Mouse (Mus musculus): ENCODE measurements at regions not wholly inside any gene's neighbourhood (a gene's known extent, or its start where the extent isn't known, plus 50 kb on each side); places are given as distances from the start of the nearest gene placed in this dataset. TPM values are rescaled to one million over a fixed set of nuclear protein-coding genes. Genes with fewer than 3 reads are reported as not detected.
"Not testable (repeated sequence)": the region's sequence is repeated elsewhere in the genome, so short reads cannot be mapped to it uniquely, and the experiment has no call there.

- Histone ChIP-seq H3K4me3 (ENCODE audit: low read depth, low read length) (no peak overlapping the region), H3K27ac (ENCODE audit: low read depth) (no peak overlapping the region), H3K4me1 (ENCODE audit: insufficient read depth) (no peaks in the 10 kb centered on the region), H3K4me2 (no peak overlapping the region), H3K36me3 (ENCODE audit: insufficient read depth) (no peaks in the 10 kb centered on the region), H3K9me3 (ENCODE audit: low read depth, low read length) (no peaks in the 10 kb centered on the region), H3K9ac (no peak overlapping the region), H3K27me3 (ENCODE audit: insufficient read depth, low read length) (no peaks in the 10 kb centered on the region)
- TF ChIP-seq CTCF (IDR thresholded peaks at IDR 0.05; ENCODE audit: low read depth): no peak
- 79% methylated on average over 3 of the region's 3 CpGs for WGBS
- ATAC-seq (ENCODE audit: insufficient read depth) (no peak), DNase-seq (no peak)
These were observed 1102.7 kb downstream of the Adam6a start for GRCm38 (mm10) chr12:114646372-114646771.

GRCm38 (mm10) chr12:114650432-114651101, 1106.9 kb downstream of the Adam6a start:
- H3K9me3 ChIP-seq (ENCODE audit: low read depth, low read length); DNase-seq; H3K4me1 ChIP-seq (ENCODE audit: insufficient read depth); H3K36me3 ChIP-seq (ENCODE audit: insufficient read depth); H3K4me2 ChIP-seq; H3K27ac ChIP-seq (ENCODE audit: low read depth); H3K4me3 ChIP-seq (ENCODE audit: low read depth, low read length); ATAC-seq (ENCODE audit: insufficient read depth); H3K27me3 ChIP-seq (ENCODE audit: insufficient read depth, low read length); H3K9ac ChIP-seq: not testable (repeated sequence)
- 96% methylated on average over 1 of the region's 1 CpGs for WGBS

- DNase-seq: not testable (repeated sequence)
- no CpG with 5 or more reads among the region's 2 CpGs for WGBS
These were observed 1113.4 kb downstream of the Adam6a start for GRCm38 (mm10) chr12:114657134-114657533.

More at GRCm38 (mm10) chr12:114657134-114657533, 1113.4 kb downstream of the Adam6a start:
- not testable (repeated sequence) for H3K4me3 ChIP-seq (ENCODE audit: low read depth, low read length); H3K9ac ChIP-seq; H3K9me3 ChIP-seq (ENCODE audit: low read depth, low read length); H3K27me3 ChIP-seq (ENCODE audit: insufficient read depth, low read length); H3K4me2 ChIP-seq; H3K4me1 ChIP-seq (ENCODE audit: insufficient read depth); ATAC-seq (ENCODE audit: insufficient read depth); H3K27ac ChIP-seq (ENCODE audit: low read depth); H3K36me3 ChIP-seq (ENCODE audit: insufficient read depth)

Small RNAs in the stretch of these regions (microRNA-seq; reads per million reads assigned to microRNA genes)
- not detected for gene Mir7094-1 (ENCODE audit: borderline number of aligned reads)
- not detected for gene Mir7094-2 (ENCODE audit: borderline number of aligned reads)
